Mouse (Mus musculus) forebrain, embryonic 14.5 days (tissue): ENCODE data around the gene Baz1b. TPM values are rescaled to one million over a fixed set of nuclear protein-coding genes. Genes with fewer than 3 reads are reported as not detected.

Experiments
- ATAC-seq: fragments of 200-750 bp; cut with Nextera tagmentation; 2 replicates; pipeline ENCODE4 v1.8.0; 2017; ENCODE audit warnings: mild to moderate bottlenecking, moderate library complexity
- DNase-seq: peaks from one replicate; pipeline ENCODE4 v3.0.0-alpha.2; 2015; ENCODE audit warnings: low spot score
- H3K27ac ChIP-seq: fragments of 300-500 bp; sonication (generic); 2 replicates; pipeline ENCODE4 v1.5.1; 2014; ENCODE audit warnings: low read depth, mild to moderate bottlenecking, control low read depth, low read length, moderate library complexity
- H3K27me3 ChIP-seq: fragments of 300-500 bp; sonication (generic); replicated peaks from 2 replicates; pipeline ENCODE4 v1.6.1; 2014; ENCODE audit warnings: low read length, control low read depth, mixed read lengths; ENCODE audit not compliant: control insufficient read depth, insufficient read depth
- H3K36me3 ChIP-seq: fragments of 300-500 bp; sonication (generic); 2 replicates; pipeline ENCODE4 v1.6.1; 2014; ENCODE audit warnings: low read length, control low read depth; ENCODE audit not compliant: control insufficient read depth, insufficient read depth
- H3K4me1 ChIP-seq: fragments of 300-500 bp; sonication (generic); 2 replicates; pipeline ENCODE4 v1.6.1; 2014; ENCODE audit warnings: antibody characterized with exemption, low read length, control low read depth; ENCODE audit not compliant: control insufficient read depth, insufficient read depth
- H3K4me2 ChIP-seq: fragments of 300-500 bp; sonication (generic); 2 replicates; pipeline ENCODE4 v1.6.1; 2014; ENCODE audit warnings: mild to moderate bottlenecking, control low read depth, low read length
- H3K4me3 ChIP-seq: fragments of 300-500 bp; sonication (generic); 2 replicates; pipeline ENCODE4 v1.5.1; 2014; ENCODE audit warnings: low read depth, low read length, control low read depth
- H3K9ac ChIP-seq: fragments of 300-500 bp; sonication (generic); 2 replicates; pipeline ENCODE4 v1.6.1; 2014; ENCODE audit warnings: mild to moderate bottlenecking, low read length, control low read depth, moderate library complexity
- H3K9me3 ChIP-seq: fragments of 300-500 bp; sonication (generic); replicated peaks from 2 replicates; pipeline ENCODE4 v1.6.1; 2016; ENCODE audit warnings: low read length, control low read depth, mixed read lengths; ENCODE audit not compliant: control insufficient read depth
- WGBS: fragments of 180-500 bp; shearing (Covaris S2); extraction: QIAGEN DNeasy Blood & Tissue Kit; methylation state at CpG from one replicate; pipeline ENCODE4 v1.1.7; 2014; 5-methylcytosine and 5-hydroxymethylcytosine counted together
- polyA plus RNA-seq: library from polyadenylated mRNA; unstranded; fragments of >200 nt; fragmentation: Nextera tagmentation; extraction: Ambion mirVana; gene quantifications from 2 replicates; pipeline ENCODE4 v1.2.1, GENCODE M21; 2014

Gene Baz1b
- polyA plus RNA-seq, 1 experiment from 2014 or later, result 35.5 TPM

- peaks cover 99% of the 10 kb centered on the region for H3K36me3 ChIP-seq
- no peak overlapping the region for H3K4me2 ChIP-seq
- ATAC-seq (peak; percentile 29; the same call in 1 of the 2 replicates), DNase-seq (peak; percentile 80)
- no peak overlapping the region for H3K27ac ChIP-seq
- WGBS, result 30% methylated on average over 2 of the region's 2 CpGs
- no peak overlapping the region for H3K9ac ChIP-seq
- no peaks in the 10 kb centered on the region for H3K4me1 ChIP-seq
- H3K4me3 ChIP-seq, result no peak overlapping the region
- H3K9me3 ChIP-seq, result no peaks in the 10 kb centered on the region
- no peaks in the 10 kb centered on the region for H3K27me3 ChIP-seq
Measured at GRCm38 (mm10) chr5:135236571-135236970, 49.5 kb downstream of the Baz1b start.

- ATAC-seq, result no peak
- WGBS, result 74% methylated on average over 2 of the region's 2 CpGs
- no peaks in the 10 kb centered on the region for H3K4me1 ChIP-seq
- no peak for DNase-seq
- H3K36me3 ChIP-seq, result peaks cover 99% of the 10 kb centered on the region
- no peak overlapping the region for H3K4me3 ChIP-seq
- no peaks in the 10 kb centered on the region for H3K9me3 ChIP-seq
- no peaks in the 10 kb centered on the region for H3K27me3 ChIP-seq
- H3K27ac ChIP-seq, result no peak overlapping the region
- H3K4me2 ChIP-seq, result no peak overlapping the region
- no peak overlapping the region for H3K9ac ChIP-seq
Measured at GRCm38 (mm10) chr5:135238832-135239231, 51.8 kb downstream of the Baz1b start.

GRCm38 (mm10) chr5:135241474-135241873 lies 54.4 kb downstream of the Baz1b start:
- H3K9ac ChIP-seq, result no peak overlapping the region
- 59% methylated on average over 1 of the region's 1 CpGs for WGBS

GRCm38 (mm10) chr5:135242136-135242535 lies 55.1 kb downstream of the Baz1b start:
- peaks cover 99% of the 10 kb centered on the region for H3K36me3 ChIP-seq
- no peak for DNase-seq
- no peak overlapping the region for H3K4me3 ChIP-seq
- H3K27ac ChIP-seq, result no peak overlapping the region
- no peak overlapping the region for H3K4me2 ChIP-seq
- no peaks in the 10 kb centered on the region for H3K27me3 ChIP-seq
- no peak for ATAC-seq
- H3K9ac ChIP-seq, result no peak overlapping the region
- 89% methylated on average over 12 of the region's 12 CpGs for WGBS
- no peaks in the 10 kb centered on the region for H3K4me1 ChIP-seq
- no peaks in the 10 kb centered on the region for H3K9me3 ChIP-seq

More at GRCm38 (mm10) chr5:135241474-135241873, 54.4 kb downstream of the Baz1b start:
- DNase-seq (no peak), ATAC-seq (no peak)
- no peaks in the 10 kb centered on the region for H3K9me3 ChIP-seq
- no peak overlapping the region for H3K4me3 ChIP-seq
- peaks cover 99% of the 10 kb centered on the region for H3K36me3 ChIP-seq
- no peak overlapping the region for H3K27ac ChIP-seq
- no peaks in the 10 kb centered on the region for H3K27me3 ChIP-seq
- no peak overlapping the region for H3K4me2 ChIP-seq
- H3K4me1 ChIP-seq, result no peaks in the 10 kb centered on the region

GRCm38 (mm10) chr5:135242608-135243007 lies 55.5 kb downstream of the Baz1b start:
- DNase-seq (peak; percentile 31), ATAC-seq (0 out of 2 replicates have a peak, but pooled peaks have one; percentile 40)
- no peak overlapping the region for H3K4me3 ChIP-seq
- peak overlapping the region; percentile 21; the same call in 1 of the 2 replicates for H3K27ac ChIP-seq
- no peak overlapping the region for H3K9ac ChIP-seq
- H3K9me3 ChIP-seq, result no peaks in the 10 kb centered on the region
- no peaks in the 10 kb centered on the region for H3K4me1 ChIP-seq
- peaks cover 99% of the 10 kb centered on the region for H3K36me3 ChIP-seq
- WGBS, result 88% methylated on average over 3 of the region's 3 CpGs
- no peaks in the 10 kb centered on the region for H3K27me3 ChIP-seq
- H3K4me2 ChIP-seq, result no peak overlapping the region

- no peak for DNase-seq
- WGBS, result 88% methylated on average over 1 of the region's 1 CpGs
- Histone ChIP-seq H3K27ac (peak overlapping the region; percentile 21; the same call in 1 of the 2 replicates), H3K4me2 (no peak overlapping the region), H3K9me3 (no peaks in the 10 kb centered on the region), H3K27me3 (no peaks in the 10 kb centered on the region), H3K4me3 (no peak overlapping the region), H3K4me1 (no peaks in the 10 kb centered on the region), H3K36me3 (peaks cover 95% of the 10 kb centered on the region), H3K9ac (no peak overlapping the region)
- ATAC-seq, result no peak
Measured at GRCm38 (mm10) chr5:135243166-135243565, 56.1 kb downstream of the Baz1b start.

GRCm38 (mm10) chr5:135246531-135246930 lies 59.5 kb downstream of the Baz1b start:
- no peak overlapping the region for H3K27ac ChIP-seq
- WGBS, result 42% methylated on average over 4 of the region's 4 CpGs
- no peaks in the 10 kb centered on the region for H3K9me3 ChIP-seq
- DNase-seq (no peak), ATAC-seq (no peak)
- H3K27me3 ChIP-seq, result 0 out of 2 replicates have a peak, but pooled peaks cover 7% of the 10 kb centered on the region
- H3K4me3 ChIP-seq, result 0 out of 2 replicates have a peak overlapping the region, but pooled peaks have one; percentile 61
- peaks cover 3% of the 10 kb centered on the region; the same call in 1 of the 2 replicates for H3K4me1 ChIP-seq
- H3K4me2 ChIP-seq, result peak overlapping the region; percentile 97
- no peak overlapping the region for H3K9ac ChIP-seq
- H3K36me3 ChIP-seq, result peaks cover 62% of the 10 kb centered on the region

- Histone ChIP-seq H3K27me3 (0 out of 2 replicates have a peak, but pooled peaks cover 7% of the 10 kb centered on the region), H3K4me3 (peak overlapping the region; percentile 61), H3K4me2 (peak overlapping the region; percentile 97), H3K4me1 (peaks cover 3% of the 10 kb centered on the region; the same call in 1 of the 2 replicates), H3K27ac (no peak overlapping the region), H3K9me3 (no peaks in the 10 kb centered on the region), H3K9ac (peak overlapping the region; percentile 74), H3K36me3 (peaks cover 54% of the 10 kb centered on the region)
- no peak for DNase-seq
- no peak for ATAC-seq
- WGBS, result 62% methylated on average over 9 of the region's 9 CpGs
Measured at GRCm38 (mm10) chr5:135247337-135247736, 60.3 kb downstream of the Baz1b start.

GRCm38 (mm10) chr5:135248956-135249676 lies 62.1 kb downstream of the Baz1b start:
- Histone ChIP-seq H3K27me3 (0 out of 2 replicates have a peak, but pooled peaks cover 7% of the 10 kb centered on the region), H3K4me2 (peak overlapping the region; percentile 97), H3K4me3 (peak overlapping the region; percentile 61), H3K36me3 (peaks cover 36% of the 10 kb centered on the region), H3K4me1 (peaks cover 12% of the 10 kb centered on the region), H3K9ac (peak overlapping the region; percentile 74), H3K9me3 (no peaks in the 10 kb centered on the region), H3K27ac (no peak overlapping the region)
- DNase-seq (no peak), ATAC-seq (no peak)
- 57% methylated on average over 16 of the region's 16 CpGs for WGBS
